Mouse (Mus musculus) right cerebral cortex, postnatal 14 days (tissue): ENCODE data around the gene Rbm20.

Source experiments
- DNase-seq: peaks from one replicate; pipeline ENCODE4 v3.0.0; 2022

Rbm20 gene

DNA sequence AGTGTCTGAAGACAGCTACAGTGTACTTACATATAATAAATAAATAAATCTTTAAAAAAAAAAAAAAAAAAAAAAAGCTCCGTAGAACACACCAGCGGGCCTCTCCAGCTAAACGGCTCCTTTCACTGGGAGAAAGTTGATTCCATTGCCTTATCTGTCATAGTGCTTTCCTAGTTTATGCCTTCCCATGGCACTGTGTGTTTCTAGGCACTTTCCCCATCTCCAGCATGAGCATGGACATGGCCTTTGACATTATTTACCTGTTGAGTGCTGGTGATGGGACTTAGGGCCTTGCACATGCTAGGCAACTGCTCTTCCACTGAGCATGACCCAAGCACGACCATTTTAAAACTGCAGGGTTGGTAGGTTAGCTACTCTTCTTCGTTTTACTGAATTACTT lies 46.9 kb downstream of the Rbm20 start:
- no peak for DNase-seq

DNA sequence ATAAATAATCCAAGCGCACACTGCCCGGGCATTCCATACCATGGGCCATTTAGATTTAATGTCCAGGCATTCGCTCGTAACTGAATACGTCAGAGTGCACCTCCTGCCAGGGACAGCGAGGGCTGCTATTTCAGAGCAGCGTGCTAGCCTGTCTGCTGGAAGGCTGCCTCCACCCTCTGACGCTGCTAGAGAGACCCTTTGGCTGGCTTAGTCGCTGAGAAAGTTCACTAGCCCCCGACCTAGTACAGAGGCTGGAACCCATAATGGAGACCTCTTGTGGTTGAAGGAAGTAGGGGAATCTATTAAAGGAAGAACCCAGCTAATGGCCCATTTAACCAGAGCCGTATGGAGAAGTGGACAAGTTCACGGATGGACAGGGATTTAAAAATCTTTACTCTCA lies 49.2 kb downstream of the Rbm20 start:
- DNase-seq, result no peak

DNA sequence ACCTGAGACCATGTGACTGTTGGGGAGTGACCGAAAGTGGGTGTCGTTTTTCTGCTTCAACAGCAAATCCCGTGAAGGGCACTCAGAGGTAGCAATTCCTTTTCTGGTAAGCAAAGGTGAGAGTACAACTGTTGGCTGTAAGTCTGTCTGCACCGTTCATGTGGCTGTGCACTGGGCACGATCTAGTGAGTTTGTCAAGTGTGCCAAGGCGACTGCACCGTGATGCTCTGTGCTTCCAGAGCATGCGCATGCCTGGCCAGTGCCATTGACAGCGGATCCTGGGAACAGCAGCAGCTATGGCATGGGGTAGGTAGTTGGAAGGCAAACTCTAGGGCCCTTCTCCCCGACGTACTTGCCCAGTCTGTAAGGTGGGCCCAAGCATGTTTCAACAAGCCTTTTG lies 49.6 kb downstream of the Rbm20 start:
- DNase-seq, result no peak

DNA sequence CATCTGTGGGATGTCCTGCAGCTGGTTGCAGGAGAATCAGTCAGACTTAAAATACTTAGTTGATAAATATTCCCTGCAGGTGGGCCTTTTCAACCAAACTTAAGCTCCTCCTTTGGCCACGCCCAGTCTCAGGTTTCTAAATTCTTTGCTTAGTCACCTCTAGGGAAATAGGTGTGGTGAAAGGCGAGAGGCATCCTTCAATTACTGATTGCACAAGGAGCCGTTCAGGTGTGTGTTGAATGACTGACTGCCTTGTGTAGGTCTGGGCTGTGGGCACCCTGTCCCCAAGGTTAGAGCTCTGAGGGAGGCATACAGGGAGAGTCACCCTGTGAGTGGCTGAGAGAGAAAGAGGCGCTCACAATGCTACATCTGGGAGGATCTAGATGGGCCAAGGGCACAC lies 50.2 kb downstream of the Rbm20 start:
- no peak for DNase-seq

DNA sequence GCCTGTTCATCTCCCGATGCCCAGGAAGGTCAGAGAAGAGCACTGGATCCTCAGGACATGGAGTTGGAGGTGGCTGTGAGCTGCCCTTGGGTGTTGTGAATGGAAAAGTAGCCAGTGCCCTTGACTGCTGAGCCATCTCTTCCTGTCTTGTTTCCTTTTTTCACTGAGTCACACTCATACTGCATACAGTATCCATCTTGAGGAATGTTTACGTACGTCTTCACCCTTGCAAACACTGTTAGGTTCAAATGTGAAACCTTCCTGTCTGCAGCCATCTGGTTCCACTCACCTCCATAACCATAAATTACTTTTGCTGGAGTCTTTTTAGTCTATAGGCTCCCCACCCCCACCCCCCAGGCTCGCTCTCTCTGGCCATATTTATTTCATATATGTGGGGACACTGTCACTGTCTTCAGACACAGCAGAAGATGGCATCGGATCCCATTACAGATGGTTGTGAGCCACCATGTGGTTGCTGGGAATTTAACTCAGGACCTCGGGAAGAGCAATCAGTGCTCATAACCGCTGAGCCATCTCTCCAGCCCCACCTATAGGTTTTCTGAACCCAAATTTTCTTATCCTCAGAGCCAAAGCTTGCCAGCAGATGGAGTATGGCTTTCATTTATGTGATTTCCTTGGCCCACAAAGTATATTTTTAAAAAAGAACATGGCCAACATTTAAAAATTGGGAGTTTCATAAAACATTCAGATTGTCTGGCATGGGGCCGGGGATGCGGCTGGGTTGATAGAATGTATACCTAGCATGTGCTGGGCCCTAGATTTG lies 51.0 kb downstream of the Rbm20 start:
- no peak for DNase-seq

DNA sequence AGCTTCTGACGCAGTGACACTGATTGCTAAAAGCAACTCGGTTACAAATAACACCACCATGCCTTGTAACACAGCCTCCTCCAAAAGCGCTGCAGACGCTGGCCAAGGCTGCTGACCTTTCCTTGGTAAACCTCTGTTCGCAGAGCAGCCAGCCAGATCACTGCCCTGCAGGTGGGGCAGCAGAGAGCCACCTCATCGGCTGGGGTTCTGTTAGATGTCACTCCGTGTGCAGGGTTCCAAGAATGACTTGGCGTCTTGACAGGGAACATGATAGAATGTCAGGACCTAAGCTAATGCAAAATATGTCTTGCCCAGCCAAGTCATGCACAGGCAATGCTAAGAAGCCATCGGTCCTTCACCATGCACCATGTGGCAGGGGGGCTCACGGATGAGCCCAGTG lies 52.8 kb downstream of the Rbm20 start:
- DNase-seq, result no peak

DNA sequence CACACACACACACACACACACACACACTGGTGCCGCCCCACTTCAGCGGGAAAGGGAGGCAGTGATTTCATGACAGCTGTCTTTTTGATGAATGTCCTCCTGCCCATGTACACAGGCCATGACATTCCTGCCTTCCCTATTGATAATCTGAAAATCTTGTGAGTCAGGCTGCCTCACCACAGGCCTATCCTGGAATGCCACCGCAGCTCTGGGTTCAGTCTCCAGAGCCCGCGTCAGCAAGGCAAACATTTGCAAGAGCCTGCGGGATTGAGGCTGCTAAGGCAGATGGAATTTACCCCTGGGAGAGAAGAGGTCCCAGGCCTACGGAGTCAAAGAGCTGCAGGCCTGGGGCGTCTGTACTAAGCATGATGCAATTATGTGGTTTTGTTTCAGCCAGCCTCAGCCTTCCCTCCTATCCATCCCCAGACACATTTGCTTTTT lies 54.7 kb downstream of the Rbm20 start:
- DNase-seq, result no peak

DNA sequence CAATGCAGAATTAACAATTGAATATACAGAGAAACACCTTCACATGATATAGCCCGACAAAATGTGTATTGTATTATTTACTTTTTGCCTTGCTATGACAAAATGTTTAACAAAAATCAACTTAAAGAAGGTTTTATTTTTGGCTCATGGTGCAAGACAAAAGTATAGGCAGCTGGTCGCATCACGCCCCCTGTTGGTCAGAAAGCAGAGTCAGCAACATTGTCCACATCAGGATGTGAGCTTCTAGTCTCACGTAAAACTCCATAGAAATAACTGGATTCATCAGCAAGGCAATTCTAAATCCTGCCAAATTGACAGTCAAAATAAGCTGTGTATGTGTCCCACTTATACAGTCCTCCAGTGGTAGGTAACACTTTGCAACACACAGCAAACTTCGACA lies 57.7 kb downstream of the Rbm20 start:
- no peak for DNase-seq

DNA sequence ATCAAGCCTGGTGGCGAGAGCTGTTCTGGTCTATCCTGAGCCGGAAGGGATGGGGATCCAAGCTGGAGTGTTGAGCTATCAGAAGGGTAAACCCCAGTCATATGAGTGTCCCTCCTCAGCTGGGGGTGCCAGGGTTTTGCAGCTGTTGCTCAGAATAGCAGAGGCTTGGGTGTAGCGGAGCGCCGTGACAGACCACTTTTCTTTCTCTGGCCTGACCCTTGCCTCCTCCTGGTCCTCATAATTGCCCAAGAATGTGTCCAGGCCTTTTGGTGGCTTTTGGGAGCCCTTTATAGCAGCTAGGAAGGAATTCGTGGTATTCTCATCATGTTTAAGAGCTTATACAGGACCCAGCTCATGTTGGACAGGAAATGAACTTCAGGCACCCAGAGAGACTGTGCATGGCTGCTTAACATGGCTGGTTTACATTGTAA lies 61.6 kb downstream of the Rbm20 start:
- no peak for DNase-seq

DNA sequence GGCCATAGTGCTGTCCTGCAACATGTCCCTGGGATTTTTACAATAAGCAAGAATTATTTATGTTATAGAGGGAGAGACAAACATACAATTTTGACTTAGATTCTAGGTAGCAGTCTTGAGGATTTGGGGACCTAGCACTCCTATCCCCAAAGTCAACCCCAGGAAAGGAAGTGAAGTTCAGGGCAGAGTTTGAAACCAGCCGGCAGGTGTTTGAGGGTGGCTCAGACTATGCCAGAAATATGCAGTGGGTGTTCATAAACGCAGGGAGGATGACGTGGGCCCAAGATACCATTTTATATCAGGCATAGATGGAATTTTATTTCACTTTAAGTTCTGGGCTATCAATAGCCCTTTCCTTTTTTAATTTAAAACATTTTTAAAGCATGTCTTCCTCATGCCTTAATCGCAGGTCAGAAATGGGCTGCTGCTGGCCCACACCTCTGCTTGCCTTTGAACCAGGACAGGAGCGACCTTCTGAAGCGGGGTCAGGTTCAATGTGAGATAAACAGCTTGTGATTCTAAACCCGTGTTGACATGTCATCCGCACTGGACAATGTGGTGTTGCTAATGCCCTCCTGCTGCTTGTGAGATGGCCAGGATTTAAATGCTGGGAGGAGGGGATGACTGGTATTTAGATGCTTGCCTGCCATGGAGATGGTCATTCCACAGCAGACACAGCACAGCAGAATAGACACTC lies 62.6 kb downstream of the Rbm20 start:
- DNase-seq, result no peak

DNA sequence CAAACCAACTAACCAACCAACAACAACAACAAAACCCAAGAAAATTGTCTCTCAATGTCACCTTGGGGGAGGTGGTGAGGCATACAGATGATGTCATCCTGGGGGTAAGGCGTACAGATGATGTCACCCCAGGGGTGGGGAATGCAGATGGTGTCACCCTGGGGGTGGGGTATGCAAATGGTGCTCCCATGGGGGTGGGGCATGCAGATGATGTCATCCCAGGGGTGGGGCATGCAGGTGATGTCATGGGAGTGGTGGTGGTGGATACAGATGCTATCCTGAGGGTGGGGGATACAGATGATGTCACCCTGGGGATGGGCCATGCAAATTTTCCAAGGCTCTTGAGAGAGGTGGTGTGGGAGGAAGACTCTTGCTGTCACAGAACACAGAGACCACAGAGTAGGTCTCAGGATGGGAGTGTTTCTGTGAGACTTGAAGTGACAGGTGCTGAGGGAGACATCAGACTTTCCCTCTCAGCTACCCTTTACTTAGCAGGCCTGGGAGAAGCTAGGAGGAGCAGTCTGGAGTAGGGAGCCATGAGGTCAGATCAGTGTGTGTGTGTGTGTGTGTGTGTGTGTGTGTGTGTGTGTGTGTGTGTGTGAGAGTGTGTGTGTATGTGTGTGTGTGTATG lies 63.8 kb downstream of the Rbm20 start:
- no peak for DNase-seq

DNA sequence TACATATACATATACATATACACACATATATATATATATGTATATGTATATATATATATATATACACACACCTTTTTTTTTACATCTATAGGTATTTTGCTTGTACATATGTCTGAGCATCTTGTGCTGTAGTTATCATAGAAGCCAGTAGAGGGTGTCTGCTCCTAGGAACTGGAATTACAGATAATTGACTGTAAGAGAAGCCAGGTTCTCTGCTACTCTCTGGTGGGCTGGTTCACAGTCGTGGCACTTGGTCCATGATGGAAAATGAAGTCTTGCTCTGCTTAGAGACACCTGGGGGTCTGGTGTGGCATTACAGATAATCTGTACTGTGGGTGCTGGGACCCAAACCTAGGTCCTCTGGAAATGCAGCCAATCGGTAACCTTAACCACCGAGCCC lies 64.8 kb downstream of the Rbm20 start:
- no peak for DNase-seq

DNA sequence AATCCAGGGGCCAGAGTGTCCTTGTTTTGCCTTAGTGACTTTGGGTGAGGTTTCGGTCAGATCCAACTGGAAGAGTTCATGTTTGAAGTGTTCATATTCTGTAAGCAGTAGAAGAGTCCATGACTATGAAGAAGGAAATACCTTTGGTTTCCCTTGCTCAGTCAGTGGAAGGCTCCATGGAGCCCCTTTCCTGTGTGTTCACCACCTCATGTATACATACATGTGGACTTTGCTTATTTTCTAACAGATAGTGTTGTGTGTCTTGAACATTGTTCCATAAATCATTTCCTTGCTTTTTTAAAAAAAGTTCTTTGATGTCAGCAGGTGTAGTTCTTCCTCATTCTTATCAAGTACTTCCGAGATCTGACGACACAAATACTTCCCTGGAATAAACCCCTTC lies 68.2 kb downstream of the Rbm20 start:
- DNase-seq, result no peak

DNA sequence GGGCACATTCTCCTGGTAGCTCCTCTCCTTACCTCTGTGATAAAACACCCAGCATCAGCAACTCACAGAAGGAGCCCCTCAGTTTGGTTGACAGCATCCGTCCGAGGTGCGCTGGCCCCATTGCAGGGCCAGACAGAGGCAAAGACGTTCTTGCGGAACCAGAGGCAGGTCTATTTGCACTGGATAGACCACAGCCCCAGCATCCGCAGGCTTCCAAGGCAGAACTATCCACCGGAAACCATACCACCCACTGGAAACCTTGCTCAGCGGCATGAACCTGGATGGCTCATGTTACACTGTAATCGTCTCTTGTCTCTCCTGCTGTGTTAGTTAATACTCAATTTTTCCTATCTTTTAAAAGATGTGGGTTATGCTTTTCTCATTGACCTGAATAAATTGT lies 69.0 kb downstream of the Rbm20 start:
- DNase-seq, result no peak

DNA sequence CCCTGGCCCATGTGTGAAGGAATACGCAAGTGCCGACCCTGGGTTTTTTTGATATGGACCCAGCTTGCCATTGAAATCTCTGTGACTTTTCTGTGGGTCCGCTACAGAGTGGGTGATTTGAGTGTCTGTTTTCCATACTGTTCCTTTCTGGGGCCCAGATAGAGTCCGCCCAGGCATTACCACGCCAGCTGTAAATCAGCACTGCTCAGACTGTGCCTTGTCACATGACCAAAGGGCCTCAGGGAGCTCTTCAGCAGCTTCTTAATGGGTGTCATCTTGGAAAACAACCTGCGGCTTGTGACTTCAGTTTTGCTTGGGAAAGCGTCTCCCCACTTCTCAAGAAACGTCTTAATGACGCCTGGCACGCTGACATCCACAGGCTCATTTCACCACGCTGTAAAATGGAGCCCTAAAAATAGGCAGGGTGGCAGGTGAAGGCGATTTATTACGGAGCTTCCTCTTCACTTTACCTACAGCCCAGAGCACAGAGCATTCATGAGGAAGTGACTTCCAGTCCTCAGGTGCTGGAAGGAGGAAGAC lies 71.2 kb downstream of the Rbm20 start:
- DNase-seq, result no peak

DNA sequence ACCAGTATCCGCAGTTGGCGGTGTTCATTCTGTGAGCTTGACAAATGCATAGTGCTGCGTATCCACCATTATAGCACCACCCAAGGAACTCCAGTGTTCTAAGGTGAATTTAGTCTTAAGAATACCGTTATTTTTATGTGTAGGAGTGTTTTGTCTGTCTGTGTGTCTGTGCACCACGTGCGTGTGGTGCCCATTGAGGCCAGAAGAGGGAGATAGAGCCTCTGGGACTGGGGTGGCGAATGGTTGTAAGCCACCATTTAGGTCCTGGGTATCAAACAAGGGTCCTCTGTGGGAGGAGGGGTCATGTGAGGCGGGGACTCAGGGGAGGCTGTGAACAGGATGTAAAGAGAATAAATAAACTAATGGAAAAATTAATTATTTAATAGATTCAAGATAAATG lies 72.2 kb downstream of the Rbm20 start:
- DNase-seq, result no peak

DNA sequence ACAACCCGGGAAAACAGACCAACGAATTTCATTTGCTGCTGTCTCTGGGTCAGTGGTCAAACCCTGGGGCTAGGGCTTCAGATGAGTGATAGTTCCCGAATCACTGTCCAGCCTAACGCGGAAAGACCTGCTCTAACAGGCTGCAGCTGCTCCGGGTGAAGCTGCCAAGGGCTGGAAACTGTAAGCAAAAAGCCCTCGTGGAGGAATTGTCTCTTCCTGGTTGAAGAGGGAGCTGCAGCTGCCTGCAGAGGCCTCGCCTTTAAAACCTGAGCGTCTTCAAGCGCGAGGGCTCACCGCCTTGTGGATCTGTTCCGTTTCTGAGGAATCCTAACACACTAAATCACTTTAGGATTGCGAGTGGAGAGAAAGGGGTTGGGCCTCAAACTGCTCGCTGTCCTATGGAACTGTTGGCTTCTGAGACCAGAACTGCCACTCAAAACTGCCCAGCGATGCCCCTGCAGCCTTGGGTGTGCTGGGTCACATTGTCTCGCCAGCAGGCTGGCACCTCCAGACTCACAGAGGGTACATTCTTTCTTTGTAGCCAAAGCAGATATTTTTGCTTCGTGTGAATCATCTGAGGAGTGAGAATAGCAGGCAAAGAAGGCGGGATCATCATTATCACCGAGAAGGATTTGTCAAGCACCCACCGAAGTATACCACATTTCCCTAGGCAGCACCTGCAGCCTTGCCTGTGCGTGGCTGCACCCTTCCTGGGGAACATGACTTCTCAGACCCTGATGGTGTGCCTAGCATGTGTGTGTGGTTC lies 74.5 kb downstream of the Rbm20 start:
- no peak for DNase-seq

DNA sequence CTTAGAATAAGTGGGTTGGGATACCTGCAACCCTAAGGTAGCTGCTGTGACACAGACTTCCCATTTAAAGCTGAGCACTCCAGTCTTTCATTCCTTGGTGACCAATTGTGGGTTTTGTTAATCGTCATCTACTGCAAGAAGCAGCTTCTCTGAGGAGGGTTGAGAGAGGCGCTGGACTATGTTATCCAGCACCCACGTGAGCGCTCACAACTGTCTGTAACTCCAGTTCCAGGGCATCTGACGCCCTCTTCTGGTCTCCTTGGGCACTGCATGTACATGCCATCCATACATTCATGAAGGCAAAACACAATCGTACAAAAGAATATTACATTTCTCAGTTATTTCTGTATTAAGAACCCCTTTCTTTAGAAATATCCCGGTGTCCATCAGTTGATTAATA lies 75.9 kb downstream of the Rbm20 start:
- DNase-seq, result no peak

DNA sequence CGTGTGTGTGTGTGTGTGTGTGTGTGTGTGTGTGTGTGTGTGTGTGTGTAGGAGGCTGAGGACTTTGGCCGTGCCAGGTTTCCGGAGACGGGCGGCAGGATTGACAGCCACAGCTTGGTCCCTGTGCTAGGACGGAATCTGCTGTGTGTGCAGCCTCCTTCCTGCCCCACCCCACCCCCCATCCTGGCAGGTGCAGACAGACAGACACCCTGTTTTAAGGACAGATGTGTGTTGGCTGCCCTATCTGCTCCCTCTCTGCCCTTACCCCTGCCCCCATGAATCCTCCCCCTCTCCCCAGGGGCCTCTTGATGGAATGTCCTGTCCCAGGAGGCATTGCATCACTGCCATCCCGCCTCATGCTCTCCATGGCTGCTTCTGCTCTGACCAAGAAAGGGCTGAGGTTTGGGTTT lies 77.3 kb downstream of the Rbm20 start:
- no peak for DNase-seq

DNA sequence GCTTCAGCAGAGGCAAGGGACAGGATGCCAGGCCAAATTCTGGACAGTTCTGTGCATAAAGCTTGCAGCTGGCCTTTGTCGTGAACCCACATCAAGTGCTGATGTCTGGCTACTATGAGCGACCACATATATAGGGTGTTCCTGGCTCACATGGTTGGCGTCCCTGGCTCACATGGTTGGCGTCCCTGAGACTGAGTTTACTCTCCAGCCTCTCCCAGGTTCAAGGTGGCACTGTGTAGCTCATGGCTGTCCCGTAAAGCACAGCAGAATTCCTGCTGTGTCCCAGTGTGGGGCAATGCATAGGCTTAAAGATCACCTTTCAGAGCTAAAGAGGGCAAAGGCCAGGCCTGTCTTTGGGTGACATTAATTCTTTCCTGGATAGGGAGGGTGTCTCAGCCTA lies 78.2 kb downstream of the Rbm20 start:
- no peak for DNase-seq

DNA sequence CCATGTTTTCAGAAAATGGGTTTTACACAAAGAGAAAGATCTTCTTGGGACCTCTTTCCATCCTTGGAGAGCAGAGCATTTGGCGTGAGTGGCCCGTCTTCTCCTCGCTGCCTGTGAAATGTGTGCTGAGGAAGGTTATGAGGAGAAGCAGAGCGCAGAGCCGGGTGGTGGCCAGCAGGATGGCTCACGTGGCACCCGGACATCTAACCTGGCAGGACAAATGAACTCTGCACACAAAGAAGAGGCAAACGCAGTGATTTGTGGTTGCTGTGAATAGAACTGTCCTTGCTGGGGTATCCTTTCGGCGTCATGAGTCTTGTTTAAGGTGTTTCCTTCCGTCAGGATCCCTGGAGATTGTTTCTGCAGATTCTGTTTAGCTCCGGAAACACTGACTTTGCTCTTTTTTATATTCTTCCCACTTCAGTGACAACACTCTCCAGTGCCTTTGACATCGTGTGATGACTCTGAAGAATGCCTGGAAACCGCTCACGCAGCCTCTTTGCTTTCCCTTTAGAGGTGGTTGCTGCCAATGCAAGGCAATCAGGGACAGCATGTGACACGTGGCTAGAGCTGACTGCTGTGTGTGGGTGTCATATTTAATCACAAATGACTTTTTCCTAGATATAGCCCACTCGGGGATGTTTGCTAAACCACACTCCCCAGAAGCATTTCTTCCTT lies 80.5 kb downstream of the Rbm20 start:
- no peak for DNase-seq

DNA sequence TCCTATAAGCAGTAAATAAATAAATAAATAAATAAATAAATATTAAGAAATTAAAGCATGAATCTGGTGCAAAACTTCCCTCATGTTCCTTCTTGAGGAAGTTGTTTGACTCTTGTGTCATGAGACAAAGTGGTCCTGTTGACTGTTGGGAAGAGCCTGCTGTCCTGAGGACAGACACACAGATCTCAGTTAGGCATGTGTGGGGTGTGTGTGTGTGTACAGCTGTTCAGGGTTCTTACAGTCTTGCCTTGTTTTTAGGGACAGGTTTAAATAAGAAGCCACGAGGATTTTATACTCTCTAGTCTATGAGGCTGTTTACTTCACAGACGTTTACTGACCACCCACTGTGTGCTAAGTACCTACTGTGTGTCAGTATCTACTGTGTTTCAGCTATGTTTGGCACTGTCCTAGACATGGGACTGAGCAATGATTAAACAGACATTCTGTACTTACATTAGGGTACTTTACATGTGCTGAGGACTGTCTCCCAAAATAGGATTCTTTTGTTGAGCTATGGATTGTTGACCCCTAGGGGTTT lies 81.8 kb downstream of the Rbm20 start:
- no peak for DNase-seq
